Mouse (Mus musculus) testis, adult 2 months (tissue): ENCODE data around the gene 4933428G20Rik.

Experiments used
- CTCF ChIP-seq: fragments of 200-500 bp; IDR thresholded peaks from 2 replicates; pipeline ENCODE4 v1.5.1; 2012; ENCODE audit warnings: low read depth, mild to moderate bottlenecking, inconsistent platforms, low read length, moderate library complexity; ENCODE audit not compliant: control insufficient read depth, insufficient read depth, insufficient replicate concordance
- POLR2A ChIP-seq: fragments of 200-500 bp; IDR thresholded peaks from 2 replicates; pipeline ENCODE4 v1.6.1; 2012; ENCODE audit warnings: low read depth, mild to moderate bottlenecking, inconsistent platforms, low read length, moderate library complexity; ENCODE audit not compliant: control insufficient read depth

DNA sequence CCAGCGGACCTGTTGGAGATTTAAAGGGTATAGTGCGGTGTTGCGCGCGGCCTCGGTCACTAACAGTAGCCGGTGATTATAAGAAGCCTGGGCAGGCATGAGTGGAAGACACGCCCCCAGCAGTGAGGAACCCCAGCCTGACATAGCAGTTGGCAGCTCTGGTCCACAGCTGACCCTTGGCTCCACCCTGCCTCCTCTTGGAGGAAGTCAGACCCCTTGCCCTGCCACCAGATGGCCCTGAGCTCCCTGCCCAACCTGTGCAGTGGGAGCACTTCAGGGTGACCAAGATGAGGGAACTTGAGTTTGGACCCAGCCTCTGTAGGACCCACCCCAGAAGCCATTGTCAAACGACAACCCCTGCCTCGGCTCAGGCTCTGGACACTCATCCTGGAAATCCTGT is 8.5 kb downstream of the 4933428G20Rik start:
- no peak for TF ChIP-seq CTCF
- TF ChIP-seq POLR2A = no peak
